Mouse (Mus musculus) olfactory bulb, adult 2 months (tissue): ENCODE measurements around the gene Sprr2a1. TPM values are rescaled to one million over a fixed set of nuclear protein-coding genes. Genes with fewer than 3 reads are reported as not detected.
"Not testable (repeated sequence)": the region's sequence is repeated elsewhere in the genome, so short reads cannot be mapped to it uniquely, and the experiment has no call there.

Source experiments
- H3K27ac ChIP-seq: fragments of 200-500 bp; 2 replicates; pipeline ENCODE4 v1.5.1; 2012; ENCODE audit warnings: low read depth, low read length; ENCODE audit not compliant: insufficient read depth
- H3K4me1 ChIP-seq: fragments of 200-500 bp; 2 replicates; pipeline ENCODE4 v1.6.1; 2012; ENCODE audit warnings: low read length; ENCODE audit not compliant: control insufficient read depth, insufficient read depth
- H3K4me3 ChIP-seq: fragments of 200-500 bp; 2 replicates; pipeline ENCODE4 v1.5.1; 2012; ENCODE audit warnings: mild to moderate bottlenecking, low read depth, low read length, moderate library complexity; ENCODE audit not compliant: insufficient read depth
- CTCF ChIP-seq: fragments of 200-500 bp; IDR thresholded peaks from 2 replicates; pipeline ENCODE4 v1.5.1; 2012; ENCODE audit warnings: low read depth, mild to moderate bottlenecking, low read length, moderate library complexity; ENCODE audit not compliant: insufficient read depth
- POLR2A ChIP-seq: fragments of 200-500 bp; IDR thresholded peaks from 2 replicates; pipeline ENCODE4 v1.6.1; 2012; ENCODE audit warnings: mild to moderate bottlenecking, low read depth, low read length, moderate library complexity; ENCODE audit not compliant: insufficient read depth
- WGBS: fragments of 180-500 bp; shearing (Covaris S2); methylation state at CpG from one replicate; pipeline ENCODE4 v1.1.7; 2018; 5-methylcytosine and 5-hydroxymethylcytosine counted together
- polyA plus RNA-seq: library from polyadenylated mRNA; stranded (reverse); fragments of >200 nt; gene quantifications from 2 replicates; pipeline ENCODE4 v1.2.4, GENCODE M21; 2012; ENCODE audit warnings: low replicate concordance; ENCODE audit not compliant: missing spikeins, insufficient read depth, insufficient read length

Sprr2a1 gene
- not detected in 2 replicates for polyA plus RNA-seq

DNA sequence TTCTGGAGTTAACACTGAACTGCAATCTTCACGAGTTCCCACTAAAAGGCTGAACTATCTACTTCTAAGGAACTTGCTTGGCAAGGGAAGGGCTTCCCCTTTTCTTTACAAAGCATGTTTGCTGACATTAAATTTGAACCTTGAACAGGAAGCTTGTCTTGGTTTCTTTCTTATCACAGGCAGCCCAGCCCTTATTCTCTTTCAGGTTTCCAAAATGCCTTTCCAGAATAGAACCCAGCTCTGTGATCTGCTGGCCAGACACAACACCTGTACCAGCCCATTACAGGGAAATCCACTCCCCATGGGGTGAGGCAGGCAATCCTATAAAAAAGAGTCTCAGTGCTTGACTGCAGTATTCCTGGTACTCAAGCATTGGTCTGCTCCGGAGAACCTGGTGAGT lies at the start of gene Sprr2a1, which contains the start of gene Sprr2a2:
Sprr2a1 (plus strand) TSS at position 231 of the 400 bp plus-strand sequence.
Sprr2a2 (plus strand) TSS at position 352 of the 400 bp plus-strand sequence.
- H3K4me1 ChIP-seq, H3K4me3 ChIP-seq, H3K27ac ChIP-seq: not testable (repeated sequence)
- WGBS: no CpG with 5 or more reads among the region's 2 CpGs

- TF ChIP-seq CTCF (no peak), POLR2A (no peak)
- 87% methylated on average over 3 of the region's 3 CpGs for WGBS
- Histone ChIP-seq H3K27ac (no peak overlapping the region), H3K4me1 (no peaks in the 10 kb centered on the region), H3K4me3 (no peak overlapping the region)
These were observed 45.8 kb upstream of the Sprr2a1 start for GRCm38 (mm10) chr3:92169847-92170246.

- H3K4me1 ChIP-seq: no peaks in the 10 kb centered on the region
- H3K4me3 ChIP-seq: no peak overlapping the region
- TF ChIP-seq CTCF (no peak), POLR2A (no peak)
- WGBS: 61% methylated on average over 1 of the region's 1 CpGs
- no peak overlapping the region for H3K27ac ChIP-seq
These were observed 38.7 kb upstream of the Sprr2a1 start for GRCm38 (mm10) chr3:92176880-92177279.

DNA sequence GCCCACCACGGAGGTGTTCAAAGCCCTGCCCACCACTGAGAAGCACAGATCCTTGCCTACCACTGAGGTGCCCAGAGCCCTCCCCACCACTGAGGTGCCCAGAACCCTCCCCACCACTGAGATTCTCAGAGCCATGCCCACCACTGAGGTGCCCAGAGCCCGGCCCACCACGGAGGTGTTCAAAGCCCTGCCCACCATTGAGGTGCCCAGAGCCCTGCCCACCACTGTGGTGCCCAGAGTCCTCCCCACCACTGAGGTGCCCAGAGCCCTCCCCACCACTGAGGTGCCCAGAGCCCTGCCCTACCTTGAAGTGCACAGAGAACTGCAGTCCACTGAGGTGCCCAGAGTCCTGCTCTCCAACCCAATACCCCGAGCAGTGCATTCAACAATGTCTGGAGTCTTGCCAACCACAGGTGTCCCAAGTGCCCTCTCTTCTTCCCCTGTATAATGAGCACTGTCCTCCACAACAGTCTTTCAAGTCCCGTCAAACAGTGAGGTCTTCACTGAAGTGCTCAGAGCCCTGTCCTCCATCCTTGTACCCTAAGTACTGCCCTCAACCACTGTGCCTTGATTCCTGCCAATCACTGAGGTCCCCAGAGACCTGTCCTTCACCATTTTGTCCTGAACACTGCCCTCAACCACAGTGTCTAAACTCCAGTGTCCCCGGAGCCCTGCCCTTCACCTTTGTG lies 19.9 kb upstream of the Sprr2a1 start:
- Histone ChIP-seq H3K27ac (no peak overlapping the region), H3K4me3 (no peak overlapping the region), H3K4me1 (no peaks in the 10 kb centered on the region)
- TF ChIP-seq CTCF: no peak
- TF ChIP-seq POLR2A: no peak
- 90% methylated on average over 6 of the region's 6 CpGs for WGBS

- no CpG with 5 or more reads among the region's 16 CpGs for WGBS
- H3K27ac ChIP-seq, H3K4me1 ChIP-seq: not testable (repeated sequence)
These were observed 4.3 kb upstream of the Sprr2a1 start for GRCm38 (mm10) chr3:92211133-92211925.

GRCm38 (mm10) chr3:92212059-92212458 lies 3.5 kb upstream of the Sprr2a1 start:
- not testable (repeated sequence) for H3K4me3 ChIP-seq, H3K27ac ChIP-seq, H3K4me1 ChIP-seq
- no CpG with 5 or more reads among the region's 1 CpGs for WGBS

More at GRCm38 (mm10) chr3:92211133-92211925, 4.3 kb upstream of the Sprr2a1 start:
- H3K4me3 ChIP-seq: not testable (repeated sequence)

DNA sequence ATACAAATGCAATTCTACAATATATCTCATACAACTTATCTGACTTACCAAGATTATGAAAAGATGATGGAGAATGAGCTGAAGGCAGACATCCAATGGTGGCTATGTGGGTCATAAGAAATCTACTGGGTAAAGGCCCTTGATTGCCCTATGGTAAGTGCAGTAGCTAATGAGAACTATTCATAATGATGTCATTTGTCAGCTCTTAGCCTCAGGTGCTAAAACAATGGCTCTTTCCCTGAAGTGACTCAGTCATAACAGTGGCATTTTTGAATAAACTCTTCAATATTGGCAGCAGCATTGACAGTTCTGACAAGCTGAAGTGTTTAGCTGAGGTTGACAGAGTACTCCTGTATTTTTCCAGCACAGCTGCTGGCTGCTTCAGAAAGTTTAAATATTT lies 1.9 kb upstream of the Sprr2a1 start:
- H3K4me3 ChIP-seq, H3K27ac ChIP-seq, H3K4me1 ChIP-seq: not testable (repeated sequence)

- not testable (repeated sequence) for H3K4me1 ChIP-seq
- WGBS: no CpG with 5 or more reads among the region's 8 CpGs
These were observed 3.4 kb downstream of the Sprr2a1 start for GRCm38 (mm10) chr3:92219031-92219430.

DNA sequence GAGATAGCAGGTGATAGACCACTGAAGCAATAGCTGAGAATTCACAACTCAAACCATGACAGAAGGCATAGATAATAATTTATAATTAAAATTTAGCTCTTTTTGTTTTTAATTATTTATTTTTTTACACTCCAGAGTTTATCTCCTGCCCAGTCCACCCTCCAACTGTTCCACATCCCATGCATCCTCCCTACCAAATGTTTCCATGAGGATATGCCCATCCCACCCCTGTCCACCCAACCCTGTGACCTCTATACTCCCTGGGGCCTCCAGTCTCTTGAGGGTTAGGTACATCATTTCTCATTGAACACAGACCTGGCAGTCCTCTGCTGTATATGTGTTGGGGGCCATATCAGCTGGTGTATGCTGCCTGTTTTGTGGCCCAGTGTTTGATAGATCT lies 8.1 kb downstream of the Sprr2a1 start:
- not testable (repeated sequence) for H3K27ac ChIP-seq, H3K4me1 ChIP-seq, H3K4me3 ChIP-seq

More at GRCm38 (mm10) chr3:92219031-92219430, 3.4 kb downstream of the Sprr2a1 start:
- not testable (repeated sequence) for H3K27ac ChIP-seq, H3K4me3 ChIP-seq

GRCm38 (mm10) chr3:92227410-92227809 lies 11.8 kb downstream of the Sprr2a1 start:
- WGBS: 74% methylated on average over 3 of the region's 3 CpGs
- H3K4me3 ChIP-seq, H3K4me1 ChIP-seq, H3K27ac ChIP-seq: not testable (repeated sequence)

DNA sequence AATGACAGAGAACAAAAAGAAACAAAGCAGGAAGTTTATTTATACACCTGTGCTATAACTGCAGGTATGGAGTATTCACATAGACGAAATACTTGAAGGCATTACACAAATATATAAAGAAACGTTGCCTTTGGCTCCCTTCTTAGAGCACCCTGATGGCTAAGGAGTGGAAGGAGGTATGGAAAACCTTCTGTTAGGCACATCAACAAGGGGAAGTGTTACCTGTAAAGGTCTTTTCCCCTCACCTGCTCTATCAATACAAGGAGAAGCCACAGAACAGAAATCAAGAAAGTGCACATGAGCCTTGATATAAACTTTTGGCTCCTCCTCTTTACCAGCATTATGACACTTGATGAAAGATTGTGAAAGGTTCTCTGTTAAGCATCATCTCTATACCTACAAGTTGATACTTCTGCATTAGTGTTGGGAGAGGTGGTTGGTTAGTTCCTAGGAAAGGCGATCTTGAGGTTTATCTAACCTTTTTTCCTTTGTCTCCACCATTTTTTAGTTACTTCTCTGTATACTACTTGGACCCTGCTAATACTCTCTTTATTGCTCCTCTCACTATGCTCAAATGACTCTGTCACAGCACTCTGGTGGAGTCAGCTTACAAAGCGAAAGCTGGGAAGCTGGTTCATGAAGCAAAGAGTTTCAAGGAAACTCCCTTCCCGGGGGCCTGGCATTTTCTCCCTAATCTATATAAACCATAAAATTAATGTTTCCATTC lies 21.0 kb downstream of the Sprr2a1 start:
- not testable (repeated sequence) for H3K27ac ChIP-seq, H3K4me3 ChIP-seq, H3K4me1 ChIP-seq
- no CpG with 5 or more reads among the region's 5 CpGs for WGBS

DNA sequence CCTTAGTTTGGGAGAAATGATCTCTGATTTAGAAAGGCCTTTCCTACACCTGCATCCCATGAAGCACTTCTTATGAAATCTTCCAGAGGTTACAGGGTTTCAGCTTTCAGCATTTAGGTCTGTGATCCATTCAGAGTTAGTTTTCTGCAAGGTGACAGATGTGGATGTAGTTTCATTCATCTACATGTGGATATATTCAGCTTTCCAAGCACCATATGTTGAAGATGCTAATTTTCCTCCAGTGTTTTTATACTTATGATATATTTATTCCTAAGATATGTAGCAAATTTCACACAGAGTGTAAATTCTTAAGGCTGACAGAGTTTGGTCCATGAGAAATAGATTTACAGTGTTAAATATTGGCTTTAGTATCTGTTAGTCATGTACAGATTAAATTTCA lies 23.1 kb downstream of the Sprr2a1 start:
- H3K4me1 ChIP-seq, H3K4me3 ChIP-seq, H3K27ac ChIP-seq: not testable (repeated sequence)

DNA sequence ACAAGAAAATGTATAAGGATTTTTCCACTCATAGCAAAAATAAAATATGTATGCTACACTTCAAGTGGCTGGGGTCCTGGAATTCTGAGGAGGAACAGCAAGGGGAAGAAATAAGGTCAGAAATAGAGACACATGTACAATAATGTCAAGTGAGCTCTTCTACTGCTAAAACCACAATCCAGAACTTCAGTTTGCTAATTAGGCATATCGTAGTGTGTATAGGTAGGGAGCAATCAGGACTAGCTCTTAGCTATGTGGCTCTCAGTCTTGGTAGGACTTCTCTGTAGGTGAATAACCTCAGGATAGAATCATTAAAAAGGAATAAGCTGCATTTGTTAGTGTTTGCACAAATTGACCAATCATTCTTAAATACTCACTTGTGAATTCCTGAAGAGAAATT lies 23.6 kb downstream of the Sprr2a1 start:
- WGBS: no CpG with 5 or more reads among the region's 1 CpGs
- H3K27ac ChIP-seq, H3K4me1 ChIP-seq, H3K4me3 ChIP-seq: not testable (repeated sequence)

GRCm38 (mm10) chr3:92244833-92245232 lies 29.2 kb downstream of the Sprr2a1 start:
- H3K4me1 ChIP-seq, H3K27ac ChIP-seq, H3K4me3 ChIP-seq: not testable (repeated sequence)
